Mouse (Mus musculus): ENCODE measurements around the gene Luc7l3. TPM values are rescaled to one million over a fixed set of nuclear protein-coding genes. Genes with fewer than 3 reads are reported as not detected.

Luc7l3 gene
- 10 to 100 TPM; 36.8 to 43.8 TPM for total RNA-seq (2023)

GRCm38 (mm10) chr11:94321931-94322400 is at the start of gene Luc7l3:
Luc7l3 (minus strand) TSS chr11:94321988.

GRCm38 (mm10) chr11:94327693-94328643 is 6.2 kb upstream of the Luc7l3 start, which contains the start of gene Ankrd40:
Ankrd40 (plus strand) TSS chr11:94328001.

GRCm38 (mm10) chr11:94281199-94282181 is 40.3 kb downstream of the Luc7l3 start, which contains the start of gene Gm21885:
Gm21885 (plus strand) TSS chr11:94281873.

GRCm38 (mm10) chr11:94245955-94246788 is 75.6 kb downstream of the Luc7l3 start, which contains the start of gene Wfikkn2:
Wfikkn2 (minus strand) TSS chr11:94246005.

Other genes starting within 250 kb of the Luc7l3 start
- gene Tob1, start 110.5 kb downstream of the Luc7l3 start, total RNA-seq (2023), result 10 to 100 TPM; 54.7 to 66.7 TPM
- gene Wfikkn2, start 76.0 kb downstream of the Luc7l3 start, total RNA-seq (2023), result not detected
- gene Gm21885, start 40.1 kb downstream of the Luc7l3 start, total RNA-seq (2023), result not detected
- gene Ankrd40, start 6.0 kb upstream of the Luc7l3 start, total RNA-seq (2023), result 10 to 100 TPM; 27.6 to 28.6 TPM
- 1 to 10 TPM; 2.6 to 4.2 TPM for gene Abcc3, start 71.0 kb upstream of the Luc7l3 start, total RNA-seq (2023)
- gene Cacna1g, start 152.2 kb upstream of the Luc7l3 start, total RNA-seq (2023), result 1 to 10 TPM in 1 of 2 experiments, under 1 TPM in 1; 0.37 to 2.5 TPM
- not detected for gene Spata20, start 164.2 kb upstream of the Luc7l3 start, total RNA-seq (2023)
- not detected for gene Epn3, start 178.0 kb upstream of the Luc7l3 start, total RNA-seq (2023)
- not detected for gene Mycbpap, start 199.8 kb upstream of the Luc7l3 start, total RNA-seq (2023)
- under 1 TPM; 0.57 to 0.62 TPM for gene Rsad1, start 227.3 kb upstream of the Luc7l3 start, total RNA-seq (2023)
- not detected for gene Chad, start 243.1 kb upstream of the Luc7l3 start, total RNA-seq (2023)

Data from neutrophil, adult 59 days (primary cell).